Mouse (Mus musculus): ENCODE data around the gene Armc10. TPM values are rescaled to one million over a fixed set of nuclear protein-coding genes. Genes with fewer than 3 reads are reported as not detected.
"Not testable (repeated sequence)": the region's sequence is repeated elsewhere in the genome, so short reads cannot be mapped to it uniquely, and the experiment has no call there.

Gene Armc10
- total RNA-seq, 2 experiments from 2014 or later: 23.9 to 24.9 TPM

DNA sequence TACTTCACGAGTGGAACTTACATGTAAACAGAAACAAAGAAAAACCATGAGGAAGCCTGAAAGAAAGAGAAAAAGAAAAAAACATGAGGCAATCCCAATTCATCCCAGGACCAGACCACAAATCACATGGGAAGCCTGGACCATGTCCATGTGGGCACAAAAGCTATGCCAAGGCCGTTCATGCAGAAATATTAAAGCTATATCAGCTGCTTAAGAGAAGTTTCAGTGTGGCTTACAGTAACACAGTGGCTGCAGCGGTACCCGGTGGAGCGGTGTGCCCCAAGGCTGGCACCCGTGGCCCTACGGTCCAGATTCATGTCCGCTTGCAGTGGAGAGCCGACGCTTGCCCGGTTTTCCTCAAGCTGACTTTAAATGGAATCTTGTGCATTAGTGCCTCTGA lies 17.5 kb downstream of the Armc10 start:
- no peak for DNase-seq (ENCODE audit: low spot score in 2 of 2)

DNA sequence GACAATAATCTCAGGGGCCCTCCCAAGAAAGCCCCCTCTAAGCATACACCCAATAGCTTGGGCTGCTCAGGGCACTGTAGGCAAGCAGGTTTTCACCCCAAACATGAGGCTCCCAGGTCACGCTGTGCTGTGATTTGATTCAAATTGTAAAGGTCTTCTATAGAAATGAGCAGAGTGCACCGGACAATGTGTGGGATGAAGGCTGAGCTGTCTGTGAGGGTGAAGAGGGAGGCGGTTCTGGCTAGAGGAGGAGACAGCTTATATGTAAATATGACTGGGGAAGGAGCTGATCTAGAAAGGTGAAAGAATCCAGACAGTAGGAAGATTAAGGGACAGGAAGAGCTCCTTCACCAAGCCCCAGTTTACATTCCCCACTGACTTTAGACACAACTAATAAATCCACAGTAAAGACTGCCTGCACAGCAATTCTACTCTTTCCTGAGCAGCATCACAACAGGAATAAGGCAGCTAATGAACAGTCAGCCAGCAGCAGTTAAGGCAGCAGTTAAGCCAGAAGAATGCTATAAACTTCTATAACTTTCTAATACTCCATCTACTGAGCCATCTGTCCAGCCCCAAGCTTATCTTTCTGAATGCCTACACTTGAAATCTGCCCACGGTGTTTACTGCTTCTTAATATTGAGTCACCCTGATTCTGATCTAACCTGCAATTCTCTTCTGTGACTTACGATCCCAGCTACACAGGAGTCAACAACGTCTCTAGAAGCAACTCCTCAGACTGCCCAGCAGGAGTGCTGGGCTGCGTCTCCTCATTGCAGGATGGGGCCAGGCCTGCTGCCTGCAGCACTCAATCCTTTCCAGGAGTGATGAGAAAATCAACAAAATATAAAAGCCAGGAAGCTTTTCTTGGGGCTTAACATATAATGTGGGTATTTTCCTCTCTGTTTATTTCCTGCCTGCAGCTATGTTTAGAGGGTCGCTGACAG lies 21.9 kb downstream of the Armc10 start:
- no peak for DNase-seq (ENCODE audit: low spot score in 2 of 2)

DNA sequence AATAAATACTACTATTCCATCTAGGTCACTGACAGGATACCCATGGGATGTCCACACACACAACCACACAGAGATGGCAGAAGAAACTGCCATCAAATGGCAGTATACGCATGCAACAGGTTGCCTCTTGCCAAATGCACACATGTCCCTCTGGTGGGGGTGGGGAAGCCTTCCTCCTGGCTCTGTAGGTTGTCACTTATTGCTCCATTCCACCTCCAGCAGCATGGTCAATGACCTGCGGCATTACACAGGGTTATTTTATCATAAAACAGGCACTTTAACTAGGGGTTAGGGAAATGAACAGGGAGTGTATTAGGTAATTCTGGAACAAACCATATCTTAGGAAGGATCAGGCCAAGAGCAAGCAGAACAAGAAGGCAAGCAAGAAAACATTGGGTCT lies 23.7 kb downstream of the Armc10 start:
- DNase-seq (ENCODE audit: low spot score in 2 of 2): no peak

DNA sequence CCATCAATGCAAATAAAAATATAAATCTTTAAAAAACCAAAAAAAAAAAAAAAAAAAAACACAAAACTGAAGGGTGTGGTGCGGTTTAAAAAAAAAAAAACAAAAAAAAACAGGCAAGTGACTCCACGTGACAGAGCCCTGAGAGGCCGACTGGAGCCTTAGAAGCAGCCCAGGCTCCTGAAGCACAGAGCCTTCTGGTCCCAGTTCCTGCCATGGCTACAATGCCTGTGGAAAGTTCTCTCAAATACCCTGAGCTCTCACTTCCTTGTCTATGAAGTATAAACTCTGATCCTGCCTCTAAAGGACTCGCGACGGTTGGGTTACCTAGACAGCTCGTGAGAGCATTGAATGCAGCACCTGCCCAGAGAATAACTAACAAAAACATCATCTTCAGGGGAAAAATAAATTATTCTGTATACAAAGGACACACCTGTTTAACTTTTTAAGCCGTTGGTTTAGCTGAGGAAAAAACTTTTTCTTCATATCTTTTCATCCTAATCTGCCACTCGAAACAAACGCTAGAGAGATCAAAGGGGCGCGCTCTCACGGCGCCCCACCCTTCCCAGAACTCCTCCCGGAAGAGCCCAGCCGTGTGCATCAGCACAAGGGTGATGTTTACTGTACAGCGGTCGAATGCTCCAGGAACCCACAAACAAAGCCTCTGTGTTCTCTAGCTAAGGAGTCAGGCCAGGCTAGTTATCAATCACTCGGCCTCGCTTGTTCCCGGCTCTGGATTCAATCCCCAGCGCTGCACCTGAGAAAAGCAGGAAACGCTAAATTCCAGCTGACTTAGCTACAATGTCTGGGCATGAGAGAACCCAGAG lies 27.4 kb downstream of the Armc10 start:
- no peak for DNase-seq (ENCODE audit: low spot score in 2 of 2)

DNA sequence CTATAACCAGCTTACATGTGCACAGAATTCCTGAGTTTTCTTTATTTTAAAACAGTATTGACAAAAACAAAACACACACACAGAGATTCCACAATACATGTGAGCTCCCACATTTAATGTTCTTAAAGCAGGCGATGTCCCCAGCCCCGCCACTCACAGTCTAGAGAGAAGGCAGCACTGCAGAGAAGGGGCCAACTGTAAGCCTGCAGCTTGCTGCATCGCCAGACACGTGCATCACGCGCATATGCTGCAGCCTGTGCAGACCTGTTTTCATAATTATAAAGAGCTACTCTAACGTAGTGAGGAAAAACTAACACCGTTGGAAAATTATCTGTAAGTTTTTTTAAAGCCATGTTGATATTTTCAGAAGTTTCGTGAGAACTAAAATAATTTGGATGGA lies 28.1 kb downstream of the Armc10 start:
- no peak for DNase-seq (ENCODE audit: low spot score in 2 of 2)

DNA sequence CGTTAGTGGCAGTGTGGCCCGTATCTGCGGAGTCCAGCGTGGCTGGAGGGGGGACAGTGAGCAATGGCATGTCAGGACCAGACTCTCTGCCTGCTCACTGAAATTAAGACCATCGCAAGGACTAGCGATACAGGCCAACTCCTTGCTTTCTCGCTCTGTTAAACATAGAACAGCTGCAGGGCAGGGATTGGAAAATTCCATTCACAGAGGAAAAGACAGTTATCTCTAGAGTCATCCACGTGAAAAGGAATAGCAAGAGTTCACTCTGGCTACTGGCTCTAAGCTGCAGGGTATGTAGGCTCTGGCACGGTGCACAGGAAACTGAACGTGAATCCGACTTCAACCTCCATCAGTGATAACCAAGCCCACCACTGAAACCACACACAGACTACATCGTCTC lies 29.4 kb downstream of the Armc10 start:
- no peak for DNase-seq (ENCODE audit: low spot score in 2 of 2)

DNA sequence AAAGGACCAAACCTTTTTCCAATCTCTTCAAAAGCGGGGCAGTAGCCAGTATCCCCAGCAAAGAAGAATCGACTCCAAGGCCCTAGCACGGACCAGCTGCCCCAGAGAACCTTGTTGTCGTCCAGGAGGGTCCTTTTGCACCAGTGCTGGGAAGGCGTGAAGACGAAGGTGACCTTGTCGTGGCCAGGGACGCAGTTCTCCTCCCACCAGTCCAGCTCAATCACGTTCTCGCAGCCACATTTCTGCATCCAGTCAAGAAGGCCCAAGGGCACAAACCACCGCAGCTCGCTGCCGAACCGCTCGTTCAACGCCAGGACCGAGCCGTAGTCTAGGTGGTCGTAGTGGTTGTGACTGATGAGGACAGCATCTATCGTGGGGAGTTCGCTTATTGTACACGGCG lies 29.9 kb downstream of the Armc10 start:
- no peak for DNase-seq (ENCODE audit: low spot score in 2 of 2)

DNA sequence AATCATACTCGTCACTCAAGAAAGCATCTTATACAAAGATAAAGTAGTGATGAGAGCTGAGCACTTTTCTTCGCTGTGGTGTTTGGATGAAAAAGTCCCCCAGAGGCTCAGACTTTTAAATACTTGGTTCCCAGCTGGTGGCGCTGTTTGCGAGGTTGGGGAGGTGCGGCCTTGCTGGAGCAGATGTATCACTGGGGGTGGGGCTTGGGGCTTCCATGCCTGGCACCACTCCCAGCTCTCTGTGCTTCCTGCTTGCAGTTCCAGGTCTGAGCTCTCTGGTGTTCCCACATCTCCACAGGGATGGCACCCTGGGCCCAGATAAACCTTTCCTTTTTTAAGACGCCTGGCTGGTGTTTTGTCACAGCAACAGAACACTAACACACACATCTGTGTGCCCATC lies 32.3 kb downstream of the Armc10 start:
- DNase-seq (ENCODE audit: low spot score in 2 of 2): no peak

DNA sequence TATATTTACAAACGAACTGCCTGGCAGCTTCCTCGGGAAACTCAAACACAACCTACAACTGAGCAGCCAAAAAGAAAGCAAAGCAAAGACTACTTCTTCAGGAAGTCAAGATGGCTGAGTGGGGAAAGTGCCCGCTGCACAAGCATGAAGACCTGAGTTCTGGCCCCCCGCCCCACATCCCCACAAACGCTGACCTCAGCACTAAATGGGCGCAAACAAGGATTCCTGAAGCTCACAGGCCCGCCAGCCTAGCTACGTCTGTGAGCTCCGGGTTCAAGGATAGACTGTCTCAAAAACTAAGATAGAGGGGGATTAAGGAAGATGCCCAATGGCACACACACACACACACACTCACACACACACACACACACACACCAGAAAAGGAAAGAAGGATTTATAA lies 32.8 kb downstream of the Armc10 start:
- DNase-seq (ENCODE audit: low spot score in 2 of 2): no peak

DNA sequence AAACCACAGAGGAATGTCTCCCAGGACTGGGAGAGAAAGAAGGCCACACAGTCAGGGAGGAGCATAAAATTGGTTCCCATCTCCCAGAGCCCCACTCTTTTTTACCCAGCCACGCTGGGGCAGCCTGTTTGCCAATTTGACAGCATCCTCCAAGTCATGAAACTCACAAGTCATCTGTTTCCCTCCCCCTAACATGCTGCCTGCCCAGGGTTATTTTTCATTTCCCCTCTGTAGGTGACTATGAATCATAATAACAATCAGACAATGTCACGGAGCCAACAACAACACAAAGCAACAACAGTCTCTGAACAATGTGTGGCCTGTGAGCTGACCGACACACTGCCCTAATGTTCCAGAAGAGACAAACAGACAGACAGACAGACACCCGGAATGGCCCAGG lies 34.4 kb downstream of the Armc10 start:
- DNase-seq (ENCODE audit: low spot score in 2 of 2): no peak

DNA sequence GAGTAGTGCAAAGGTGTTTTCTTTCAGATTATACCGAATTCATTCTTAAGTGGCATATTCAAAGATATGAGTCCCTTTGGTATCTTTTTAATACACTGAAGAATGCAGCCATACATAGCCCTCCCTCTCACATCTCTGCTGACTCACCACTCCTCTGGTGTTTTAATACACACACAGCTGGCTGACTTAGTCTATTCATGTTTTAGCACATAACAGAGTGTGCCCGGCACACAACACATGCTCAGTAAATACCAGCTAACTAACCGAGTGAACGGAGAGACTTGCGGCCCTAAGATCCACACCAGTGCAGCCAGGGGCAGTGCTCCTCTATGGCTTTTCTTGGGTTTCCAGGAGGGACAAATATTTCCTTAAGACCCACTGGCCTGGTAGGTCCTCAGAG lies 35.3 kb downstream of the Armc10 start:
- no peak for DNase-seq (ENCODE audit: low spot score in 2 of 2)

DNA sequence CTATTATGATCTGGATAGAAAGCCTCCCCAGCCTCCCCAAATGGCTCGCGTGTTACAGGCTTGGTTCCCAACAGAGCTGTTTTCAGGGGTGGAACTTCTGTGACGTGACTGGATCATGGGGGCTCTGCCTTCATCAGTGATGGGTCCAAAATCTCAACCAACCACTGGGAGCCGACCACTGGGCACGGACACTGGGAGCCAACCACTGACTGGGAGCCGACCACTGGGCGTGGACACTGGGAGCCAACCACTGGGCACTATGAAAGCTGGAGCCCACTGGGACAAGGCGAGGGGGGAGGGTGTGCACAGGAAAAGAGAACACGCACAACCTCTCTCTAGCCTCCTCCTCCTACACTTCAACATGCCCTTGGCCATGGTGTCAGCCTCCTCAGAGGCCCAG lies 38.2 kb downstream of the Armc10 start:
- DNase-seq (ENCODE audit: low spot score in 2 of 2): no peak

DNA sequence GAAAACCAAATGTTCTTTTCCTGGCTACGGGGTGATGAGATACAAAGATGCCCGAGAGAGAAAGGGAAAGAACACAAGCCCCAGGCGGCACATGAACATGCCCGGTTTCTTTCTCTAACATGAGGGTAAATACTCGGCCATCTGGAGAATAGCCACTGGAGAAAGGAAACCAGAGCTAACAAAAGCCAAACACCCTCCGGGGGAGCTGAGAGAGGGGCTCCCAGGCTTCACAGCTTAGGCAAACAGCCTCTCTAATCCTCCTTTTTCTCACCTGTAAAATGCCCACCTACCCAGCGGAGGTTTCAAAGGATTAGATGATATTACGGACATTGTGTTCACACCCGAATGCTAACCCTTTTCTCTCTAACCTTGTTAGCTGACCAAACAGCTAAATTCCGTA lies 39.4 kb downstream of the Armc10 start:
- no peak for DNase-seq (ENCODE audit: low spot score in 2 of 2)

DNA sequence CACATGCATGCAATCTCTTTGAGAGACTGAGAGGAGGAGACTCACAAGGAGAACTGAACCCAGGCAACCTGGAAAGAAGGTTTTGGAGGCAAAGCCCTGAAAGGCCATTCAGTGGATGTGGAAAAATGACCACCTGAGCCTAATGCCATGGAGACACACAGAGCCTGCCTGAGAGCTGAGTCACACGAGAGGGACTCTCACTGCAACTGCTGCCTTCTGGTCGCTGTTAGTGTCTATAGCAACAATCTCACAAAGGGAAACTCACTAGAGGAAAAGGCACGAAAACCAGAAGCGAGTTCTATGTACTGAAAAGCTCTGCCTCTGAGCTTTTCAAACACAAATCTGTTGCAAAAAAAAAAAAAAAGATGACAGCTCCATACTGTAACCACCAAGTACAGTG lies 41.4 kb downstream of the Armc10 start:
- DNase-seq (ENCODE audit: low spot score in 2 of 2): peak in 1 of 2 experiments; percentile 41

DNA sequence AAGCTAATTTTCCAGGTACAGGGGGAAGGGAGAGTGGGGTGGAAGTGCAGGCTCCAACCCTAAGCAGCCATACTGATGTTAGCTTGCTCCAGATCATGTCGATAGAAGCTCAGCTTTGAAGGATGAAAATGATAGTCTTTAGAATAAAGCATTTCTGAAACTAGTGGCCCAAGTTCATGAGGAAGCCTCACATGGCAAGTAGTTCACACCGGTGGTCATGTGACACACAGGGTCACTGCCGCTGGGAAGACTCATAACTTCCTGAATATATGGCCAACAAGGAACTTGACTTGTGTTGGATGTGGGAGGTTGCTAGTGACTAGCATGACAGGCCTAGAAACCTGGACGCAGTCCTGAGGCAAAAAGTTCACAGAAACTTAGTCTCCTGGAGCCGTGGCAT lies 46.6 kb downstream of the Armc10 start:
- DNase-seq (ENCODE audit: low spot score in 2 of 2): no peak

DNA sequence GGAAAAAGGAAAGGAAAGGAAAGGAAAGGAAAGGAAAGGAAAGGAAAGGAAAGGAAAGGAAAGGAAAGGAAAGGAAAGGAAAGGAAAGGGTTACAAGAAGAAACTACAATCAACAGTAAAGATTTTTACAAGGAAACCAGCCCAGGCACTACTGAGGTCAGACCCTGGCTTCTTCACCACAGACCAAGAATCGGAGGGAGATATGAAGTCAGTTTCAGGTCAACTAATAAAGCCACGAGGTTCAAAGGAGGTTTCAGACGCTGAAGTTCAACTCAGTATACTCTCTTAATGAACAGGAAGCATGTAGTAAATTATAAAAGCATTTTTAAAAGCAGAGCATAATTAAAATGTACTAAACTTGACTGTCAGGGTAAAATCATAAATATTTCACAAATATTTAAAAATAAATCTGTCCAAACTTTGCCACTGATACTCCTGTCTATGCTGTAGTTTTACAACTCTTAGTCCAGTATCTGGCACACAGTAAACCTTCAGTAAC lies 47.8 kb downstream of the Armc10 start:
- no peak for DNase-seq (ENCODE audit: low spot score in 2 of 2)

DNA sequence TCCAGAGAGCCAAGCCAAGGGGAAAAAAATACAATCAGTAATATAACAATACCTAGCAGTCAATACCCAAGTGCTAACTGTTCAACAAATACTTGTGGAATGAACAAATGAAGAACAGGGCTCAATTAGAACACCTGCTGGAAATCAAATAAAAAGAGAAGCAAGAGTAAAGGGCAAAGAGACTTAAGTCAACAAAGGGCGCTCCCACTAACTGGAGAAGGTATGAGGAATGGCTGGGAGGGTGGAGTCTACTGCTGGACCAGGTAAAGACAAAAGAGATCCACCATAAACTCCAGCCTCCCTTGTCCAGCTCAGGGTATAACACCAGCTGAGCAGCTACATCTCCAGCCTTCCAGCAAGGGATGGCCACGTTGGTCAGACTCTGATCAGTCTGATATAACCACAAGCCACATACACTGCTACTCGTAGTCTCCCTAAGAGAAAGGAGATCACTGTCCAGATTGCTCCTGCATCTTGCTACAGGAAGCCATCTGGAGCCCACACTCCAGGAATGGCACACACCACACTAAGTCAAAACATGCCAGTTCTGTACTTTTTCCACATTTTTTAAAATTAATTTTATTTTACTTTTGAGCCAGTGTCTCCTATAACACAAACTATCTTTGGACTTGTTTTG lies 49.4 kb downstream of the Armc10 start:
- DNase-seq (ENCODE audit: low spot score in 2 of 2): no peak

DNA sequence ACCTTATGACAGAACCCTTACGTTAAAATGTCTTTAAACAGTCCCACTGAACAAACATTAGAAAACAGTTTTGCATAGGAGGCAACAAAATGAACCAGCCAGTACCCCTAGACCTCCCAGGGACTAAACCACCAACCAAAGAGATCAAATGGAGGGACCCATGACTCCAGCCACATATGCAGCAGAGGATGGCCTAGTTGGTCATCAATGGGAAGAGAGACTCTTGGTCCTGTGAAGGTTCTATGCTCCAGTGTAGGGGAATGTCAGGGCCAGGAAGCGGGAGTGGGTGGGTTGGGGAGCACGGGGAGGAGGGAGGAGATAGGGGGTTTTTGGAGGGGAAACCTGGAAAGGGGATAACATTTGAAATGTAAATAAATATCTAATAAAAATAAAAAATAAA lies 53.9 kb downstream of the Armc10 start:
- DNase-seq (ENCODE audit: low spot score in 2 of 2): not testable (repeated sequence)

DNA sequence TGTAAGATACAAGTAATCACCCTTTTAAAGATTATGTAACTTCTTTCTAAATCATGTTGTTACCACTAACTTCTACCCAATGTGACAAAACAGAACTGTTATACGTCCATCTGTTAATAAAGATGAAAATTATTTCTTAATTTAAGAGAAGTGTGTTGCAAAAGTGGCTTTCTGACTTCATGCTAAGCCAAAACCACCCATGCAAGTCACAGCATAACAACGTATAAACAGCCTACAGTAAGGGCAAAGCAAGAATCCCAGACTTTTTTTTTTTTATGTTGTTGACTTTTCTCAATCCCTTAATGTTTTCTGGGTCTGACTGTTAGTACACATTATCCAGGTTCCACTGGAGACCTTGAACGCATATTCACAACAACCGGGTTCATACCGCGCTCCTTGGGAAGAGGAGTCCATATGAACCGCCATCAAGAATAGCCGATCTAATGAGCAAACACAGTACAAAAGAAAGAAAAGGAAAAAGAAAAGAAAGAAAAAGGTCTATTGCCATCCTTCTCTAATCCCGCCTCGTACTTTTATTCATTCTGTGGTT lies 54.7 kb downstream of the Armc10 start:
- no peak for DNase-seq (ENCODE audit: low spot score in 2 of 2)

DNA sequence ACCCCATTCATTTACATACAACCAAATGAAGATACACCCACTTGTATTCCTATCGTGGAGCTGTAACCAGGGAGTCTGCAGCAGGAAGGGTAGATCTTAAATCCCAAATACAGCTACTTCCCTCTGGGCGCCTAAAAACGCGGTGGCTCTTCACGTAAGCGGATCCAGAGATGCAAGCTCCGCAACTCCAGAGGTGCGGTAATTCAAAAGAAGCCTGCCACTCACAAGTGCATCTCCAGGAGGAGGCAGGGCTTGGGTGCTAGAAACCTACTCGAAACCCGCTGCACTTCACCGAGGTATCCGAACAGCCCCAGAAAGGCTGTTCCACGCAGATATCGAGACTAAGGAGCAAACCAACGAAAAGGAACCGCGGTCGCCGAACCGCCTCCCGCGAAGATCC lies 55.3 kb downstream of the Armc10 start:
- DNase-seq (ENCODE audit: low spot score in 2 of 2): no peak

DNA sequence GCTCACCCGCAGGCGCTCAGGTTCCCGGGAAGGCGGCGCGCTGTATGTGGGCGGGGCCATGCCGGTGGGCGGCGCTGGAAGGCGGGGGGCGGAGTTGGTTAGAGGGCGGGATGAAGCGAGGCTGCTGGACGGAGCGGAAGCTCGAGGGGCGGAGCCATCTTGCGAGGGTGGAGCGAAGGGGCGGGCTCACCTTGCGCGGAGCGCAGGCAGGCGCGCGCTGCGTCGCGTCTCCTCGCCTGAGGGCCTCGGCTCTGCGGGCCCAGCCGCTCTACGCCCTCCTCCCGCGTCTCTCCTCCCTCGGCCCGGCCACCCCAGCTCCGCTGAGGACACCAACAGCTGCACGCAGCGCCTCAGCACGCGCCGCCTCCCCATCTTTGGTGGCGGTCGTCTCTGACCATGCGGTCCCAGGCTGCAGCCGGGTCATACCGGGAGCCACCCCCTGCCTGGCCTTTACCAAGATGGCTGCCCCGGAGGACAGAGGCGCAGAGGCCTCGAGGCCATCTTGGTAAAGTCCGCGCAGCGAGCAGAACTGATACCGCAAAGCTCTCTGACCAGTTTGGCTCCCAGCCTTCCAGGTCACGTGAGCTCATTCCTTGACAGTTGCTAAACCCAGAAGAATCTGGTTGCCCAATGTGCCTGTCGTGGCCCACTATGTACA lies 55.9 kb downstream of the Armc10 start, which contains the start of gene Napepld:
TSS of gene Napepld (minus strand) at position 46 of the 658 bp plus-strand sequence.
- peak; percentile 97 to 99 for DNase-seq (ENCODE audit: low spot score in 2 of 2)

Measured in layer of hippocampus, postnatal 14 days (tissue).